In the genomic region with DNA sequence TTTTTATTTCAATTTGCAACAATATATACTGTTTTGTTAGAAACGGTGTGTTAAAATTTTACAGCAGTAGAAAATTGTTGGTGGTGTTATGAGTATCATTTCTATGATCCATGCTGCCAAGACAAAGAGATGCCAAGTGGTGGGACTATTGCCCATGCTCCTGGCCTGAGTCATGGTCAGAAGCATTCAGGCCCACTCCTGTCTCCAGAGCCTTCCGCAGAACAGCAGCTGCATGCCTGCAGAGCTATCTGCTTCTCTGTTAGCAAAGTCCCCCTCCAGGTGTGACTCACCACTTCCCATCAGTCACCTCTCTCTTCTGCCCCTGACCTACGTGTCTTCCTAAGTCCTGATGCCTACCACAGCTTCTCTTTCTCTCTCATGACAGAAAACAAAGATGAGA, we compare ENCODE assay signal across 21 mouse cellular contexts.
DNase-seq lines count a peak whose midpoint lies in the region; ATAC-seq lines count a peak whose summit lies in the region.
"Had no signal": no experiment of that assay in that cellular context is flagged by ENCODE, and none has a peak within 500 bp of the region (broad histone marks: within the 10 kb centered on the region; RNA-seq: fewer than 3 reads in every experiment).

No protein-coding gene starts in this region.

- 49% methylated on average over 3 of the region's 3 CpGs for whole genome bisulfite sequencing in liver, embryonic 12.5 days (ENCODE audit: insufficient replicate concordance)

- H3K27me3 ChIP-seq in liver, embryonic 12.5 days (replicated peaks), result no peaks in the 10 kb centered on the region
- H3K27me3 ChIP-seq: neural tube, embryonic 13.5 days had no signal

- H3K4me2 ChIP-seq in liver, embryonic 12.5 days, result no peak overlapping the region
- H3K4me2 ChIP-seq: liver, embryonic 11.5 days; lung, embryonic 14.5 days; neural tube, embryonic 13.5 days had no signal

- ATAC-seq in liver, embryonic 12.5 days, result no peak

- no peaks in the 10 kb centered on the region for H3K4me1 ChIP-seq in liver, embryonic 12.5 days
- H3K4me1 ChIP-seq: limb, embryonic 10.5 days; midbrain, embryonic 10.5 days; neural tube, embryonic 13.5 days had no signal

- no peak overlapping the region for H3K4me3 ChIP-seq in liver, embryonic 12.5 days
- H3K4me3 ChIP-seq: limb, embryonic 10.5 days; midbrain, embryonic 10.5 days; neural tube, embryonic 13.5 days had no signal

- DNase-seq in adrenal gland, adult (ENCODE audit: inconsistent age in 2 of 2, low spot score in 1 of 2), result peak; percentile 21 to 47
- DNase-seq in adrenal gland, postnatal 4 days (ENCODE audit: low spot score in 2 of 2), result no peak
- DNase-seq in gastrocnemius, postnatal 10 days, result peak; percentile 22
- DNase-seq in gastrocnemius, postnatal 36 days, result no peak
- DNase-seq in 416B (ENCODE audit: low read depth), result peak; percentile 21
- peak; percentile 25 to 35 for DNase-seq in adrenal gland, postnatal 36 days
- DNase-seq in heart, postnatal 36 days, result no peak
- DNase-seq: B cell, adult 2 months; forebrain, postnatal 0 days; heart, adult 18-20 months; kidney, adult 8-10 months; kidney, postnatal 25 days; lung, embryonic 14.5 days; lung, postnatal 4 days; right cerebral cortex, postnatal 14 days had no signal

- H3K36me3 ChIP-seq in liver, embryonic 12.5 days, result no peaks in the 10 kb centered on the region
- H3K36me3 ChIP-seq: limb, embryonic 10.5 days; midbrain, embryonic 10.5 days; neural tube, embryonic 13.5 days had no signal

- intact Hi-C loops in gastrocnemius, postnatal 36 days (cut with DNase I), result no loop called here
- intact Hi-C loops in heart, postnatal 36 days (cut with DNase I), result no loop called here

- no peak overlapping the region for H3K27ac ChIP-seq in liver, embryonic 12.5 days
- H3K27ac ChIP-seq: limb, embryonic 10.5 days; midbrain, embryonic 10.5 days; neural tube, embryonic 13.5 days; stomach, postnatal 0 days had no signal

- H3K9me3 ChIP-seq in liver, embryonic 12.5 days (replicated peaks), result no peaks in the 10 kb centered on the region
- H3K9me3 ChIP-seq: limb, embryonic 10.5 days; midbrain, embryonic 10.5 days; neural tube, embryonic 13.5 days had no signal

- H3K9ac ChIP-seq in liver, embryonic 12.5 days, result no peak overlapping the region
- H3K9ac ChIP-seq: forebrain, postnatal 0 days; lung, embryonic 14.5 days; neural tube, embryonic 13.5 days had no signal

Comparison
In these comparisons a context has a peak if more than half of its experiments do, and no peak if none do; other contexts are left out.
1. DNase-seq: peak in adrenal gland, adult (2 of 2), gastrocnemius, postnatal 10 days (single experiment), 416B (single experiment) and adrenal gland, postnatal 36 days (2 of 2); none in adrenal gland, postnatal 4 days (0 of 2), gastrocnemius, postnatal 36 days (0 of 2) and heart, postnatal 36 days (0 of 2).